Mouse (Mus musculus) adrenal gland, adult 18-20 months (tissue): Measurements from ENCODE around the gene Cplx2. TPM values are rescaled to one million over a fixed set of nuclear protein-coding genes. Genes with fewer than 3 reads are reported as not detected.

Source experiments
- DNase-seq, 2 experiments: peaks; one replicate each; pipeline ENCODE4 v3.0.0; 2021 to 2022; ENCODE audit warnings: low spot score in 2 of 2
- total RNA-seq, 2 experiments: library from RNA; stranded (reverse); gene quantifications; 1 replicate in 1 of 2; 2 replicates in 1 of 2; pipeline ENCODE4 v1.2.3; 2021

Gene Cplx2
- total RNA-seq, 2 experiments from 2014 or later, result 20.9 to 21.3 TPM

DNA sequence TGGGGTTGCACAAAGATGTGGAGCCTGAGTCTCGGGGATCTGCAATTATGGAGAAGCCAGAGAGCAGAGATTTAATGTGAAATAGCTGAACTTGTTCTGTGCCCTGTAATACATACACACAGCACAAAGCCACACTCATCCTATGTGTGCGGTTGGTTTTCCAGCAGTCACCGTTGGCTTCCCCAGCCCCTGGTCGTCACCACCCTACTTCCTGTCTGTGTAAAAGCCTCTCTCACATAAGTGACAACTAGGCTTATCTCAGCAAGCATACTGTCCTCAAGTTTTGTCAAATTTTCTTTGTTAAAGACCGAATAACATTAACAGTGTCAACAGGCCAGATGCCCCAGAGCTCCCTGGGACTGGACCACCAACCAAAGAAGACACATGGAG lies 30.0 kb downstream of the Cplx2 start:
- DNase-seq, result no peak

DNA sequence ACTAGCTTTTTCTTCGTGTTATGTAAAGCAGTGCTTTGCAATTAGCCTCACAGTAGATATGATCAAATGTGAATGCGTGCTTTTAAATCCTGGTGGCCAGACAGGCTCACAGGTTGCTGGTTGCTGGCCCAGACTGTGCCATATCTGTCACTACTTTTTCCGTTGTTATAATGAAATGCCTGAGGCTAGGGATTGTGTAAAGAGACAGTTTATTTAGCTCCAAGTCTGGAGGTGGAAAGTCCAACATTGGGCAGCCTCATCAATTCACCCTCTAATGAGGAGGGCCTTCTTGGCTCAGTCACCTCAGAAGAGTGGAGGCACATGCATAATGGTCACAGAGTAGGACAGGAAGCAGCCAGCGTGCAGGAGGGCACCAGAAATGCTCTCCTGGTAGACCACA lies 31.2 kb downstream of the Cplx2 start:
- no peak for DNase-seq

DNA sequence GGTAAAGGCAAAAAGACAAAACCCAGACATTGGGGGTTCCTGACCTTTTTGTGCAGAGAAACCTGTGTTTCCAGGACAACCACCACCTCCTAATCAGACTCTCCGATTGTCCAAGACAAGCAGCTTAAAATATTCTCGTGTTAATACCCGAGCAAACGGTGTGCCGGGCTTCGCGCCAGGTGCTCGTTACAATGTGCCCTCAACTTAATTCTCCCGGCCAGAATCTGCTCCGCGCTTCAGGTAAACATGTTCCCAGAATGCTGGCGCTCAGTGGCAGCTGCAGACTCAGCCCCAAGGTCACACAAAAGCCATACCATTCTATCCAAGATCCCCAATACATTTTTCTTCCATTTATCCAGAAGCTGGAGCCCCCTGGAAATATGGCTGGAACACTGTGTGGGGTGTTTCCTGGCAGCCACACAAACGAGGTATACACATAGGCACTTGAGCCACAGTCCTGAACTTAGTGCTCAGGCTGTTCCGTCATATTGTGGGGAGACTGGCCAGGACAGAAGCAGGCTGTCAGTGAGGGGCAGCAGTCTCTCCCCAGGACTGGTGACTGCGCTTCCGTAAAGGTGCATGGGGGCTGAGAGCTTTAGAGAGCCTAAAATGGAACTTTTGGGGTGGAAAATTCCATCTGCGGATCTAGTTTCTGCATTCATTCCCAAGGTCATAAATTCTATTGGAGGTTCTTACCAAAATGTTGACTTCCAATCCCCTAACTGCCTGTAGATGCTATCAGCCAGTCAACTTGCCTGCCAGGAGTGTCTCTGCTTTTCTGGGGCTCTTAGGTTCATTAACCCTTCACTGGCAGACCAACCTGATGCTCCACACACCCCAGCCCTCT lies 32.3 kb downstream of the Cplx2 start:
- no peak for DNase-seq

DNA sequence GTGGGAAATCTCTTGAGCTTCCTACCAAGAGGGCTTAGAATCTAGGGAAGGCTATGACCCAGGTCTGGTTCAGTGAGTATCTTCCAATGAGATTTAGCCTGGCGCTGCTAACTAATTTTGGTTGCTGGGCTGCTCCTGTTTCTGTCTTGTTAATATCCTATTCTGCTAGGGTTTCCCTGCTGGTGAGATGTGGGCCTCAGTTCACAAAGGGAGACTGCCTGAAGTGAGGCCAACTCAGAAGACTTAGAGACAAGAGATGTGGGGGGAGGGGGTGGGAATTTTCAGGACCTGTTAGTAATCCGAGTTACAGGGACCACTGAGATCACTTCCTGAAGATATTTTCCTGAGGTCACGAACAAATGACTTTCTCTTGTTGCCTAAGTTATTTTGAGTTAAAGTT lies 33.1 kb downstream of the Cplx2 start:
- DNase-seq, result no peak

DNA sequence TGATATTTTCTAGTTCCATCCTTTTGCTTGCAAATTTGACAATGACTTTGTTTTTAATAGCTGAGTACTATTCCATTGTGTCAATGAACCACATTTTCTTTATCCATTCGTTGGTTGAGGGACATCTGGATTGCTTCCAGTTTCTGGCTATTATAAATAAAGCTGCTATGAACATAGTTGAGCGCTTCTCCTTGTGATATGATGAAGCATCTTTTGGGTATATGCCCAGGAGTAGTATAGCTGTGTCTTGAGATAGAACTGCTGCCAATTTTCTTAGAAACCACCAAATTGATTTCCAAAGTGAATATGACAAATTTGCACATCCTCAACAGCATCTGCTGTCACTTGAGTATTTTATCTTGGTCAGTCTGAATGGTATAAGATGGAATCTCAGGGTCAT lies 34.7 kb downstream of the Cplx2 start:
- no peak for DNase-seq

DNA sequence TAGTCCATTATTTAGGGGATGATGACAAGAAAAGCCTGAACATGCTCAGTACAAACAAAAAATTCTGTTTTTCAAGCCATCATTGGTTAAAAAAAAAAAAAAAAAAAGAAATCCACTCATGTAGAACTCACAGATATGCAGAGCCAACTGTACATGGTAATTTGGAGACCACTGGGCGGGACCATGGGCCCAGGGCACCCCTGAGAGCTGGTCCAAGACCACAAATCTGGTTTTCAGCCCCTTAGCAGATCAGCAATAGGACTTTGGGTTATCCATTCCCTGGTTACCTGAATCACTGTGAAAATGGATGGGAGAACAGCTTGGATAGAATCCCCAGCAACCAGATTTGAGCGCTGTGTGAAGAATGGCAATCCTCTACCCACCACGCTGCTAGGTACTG lies 40.5 kb downstream of the Cplx2 start:
- no peak for DNase-seq

DNA sequence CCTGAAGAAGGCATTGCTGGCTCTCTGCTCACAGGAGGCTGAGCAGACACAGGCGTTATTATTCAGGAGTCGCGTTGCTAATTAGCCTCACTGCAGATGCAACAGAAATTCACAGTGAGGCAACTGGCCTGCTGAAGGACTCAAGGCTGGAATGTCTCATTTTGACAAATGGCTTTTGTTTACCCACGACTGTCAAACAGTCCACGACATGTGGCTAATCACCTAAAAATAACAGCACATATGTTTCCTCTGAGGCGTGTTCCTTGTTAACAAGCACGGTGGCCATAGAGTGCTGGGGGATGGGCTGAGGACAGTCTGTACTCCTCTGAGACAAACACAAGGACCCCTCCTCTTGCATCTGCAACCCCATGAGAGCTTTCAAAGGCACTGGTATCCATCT lies 41.1 kb downstream of the Cplx2 start:
- no peak for DNase-seq

DNA sequence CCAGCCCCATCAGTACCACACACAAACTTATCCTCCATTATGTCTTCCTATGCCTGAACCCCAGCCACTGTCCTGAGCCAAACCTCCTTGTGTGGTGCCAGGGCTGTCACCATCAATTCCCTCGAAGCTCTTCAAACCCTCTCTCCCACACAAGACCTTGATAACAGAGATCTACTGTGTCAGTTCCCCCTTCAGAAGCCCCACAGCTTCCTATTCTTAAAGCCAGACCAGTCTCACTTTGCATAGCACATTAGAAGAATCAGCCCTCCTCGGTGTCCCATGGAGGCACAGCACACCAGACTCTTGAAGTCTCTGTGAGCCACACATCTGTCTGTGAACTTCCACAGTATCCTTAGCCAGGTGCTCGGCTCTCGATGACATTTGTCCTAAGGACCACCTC lies 41.6 kb downstream of the Cplx2 start:
- DNase-seq, result no peak

DNA sequence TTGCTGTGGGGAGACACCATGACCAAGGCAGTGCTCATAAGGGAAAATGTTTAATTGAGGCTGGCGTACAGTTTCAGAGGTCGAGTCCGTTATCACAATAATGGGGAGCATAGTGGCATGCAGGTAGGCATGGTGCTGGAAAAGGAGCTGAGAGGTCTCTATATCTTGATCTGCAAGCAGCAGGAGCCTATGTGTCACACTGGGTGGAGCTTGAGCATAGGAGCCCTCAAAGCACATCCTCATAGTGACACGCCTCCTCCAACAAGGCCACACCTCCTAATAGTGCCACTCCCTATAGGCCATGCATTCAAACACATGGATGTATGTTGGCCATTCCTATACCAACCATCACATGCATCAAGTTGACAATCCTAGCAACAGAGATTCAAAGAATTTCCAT lies 43.9 kb downstream of the Cplx2 start:
- DNase-seq, result no peak

DNA sequence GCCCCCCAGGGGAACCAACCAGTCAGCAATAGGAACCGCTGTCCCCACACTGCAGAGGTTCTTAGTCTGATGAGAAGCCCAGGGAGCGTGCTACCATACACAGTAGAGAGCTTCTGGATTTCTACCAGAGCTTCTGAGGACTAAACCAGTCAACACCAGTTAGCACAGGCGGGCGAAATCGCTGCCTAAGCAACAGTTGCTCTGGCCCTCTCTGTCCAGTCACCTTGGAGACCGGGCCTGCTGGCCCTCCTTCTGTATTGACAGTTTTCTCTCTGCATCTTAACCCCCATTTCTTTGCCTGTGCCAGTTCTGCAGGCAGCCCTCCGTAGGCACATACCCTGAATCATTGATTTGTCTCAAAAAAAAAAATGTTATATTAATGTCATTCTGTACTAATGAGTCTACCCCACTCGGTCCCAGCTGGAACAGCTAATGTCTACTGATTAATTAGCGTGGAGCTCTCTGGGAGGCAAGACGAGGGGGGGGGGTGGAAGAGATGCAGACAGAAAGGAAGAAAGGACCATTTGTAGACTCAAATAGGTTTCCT lies 47.7 kb downstream of the Cplx2 start:
- no peak for DNase-seq

DNA sequence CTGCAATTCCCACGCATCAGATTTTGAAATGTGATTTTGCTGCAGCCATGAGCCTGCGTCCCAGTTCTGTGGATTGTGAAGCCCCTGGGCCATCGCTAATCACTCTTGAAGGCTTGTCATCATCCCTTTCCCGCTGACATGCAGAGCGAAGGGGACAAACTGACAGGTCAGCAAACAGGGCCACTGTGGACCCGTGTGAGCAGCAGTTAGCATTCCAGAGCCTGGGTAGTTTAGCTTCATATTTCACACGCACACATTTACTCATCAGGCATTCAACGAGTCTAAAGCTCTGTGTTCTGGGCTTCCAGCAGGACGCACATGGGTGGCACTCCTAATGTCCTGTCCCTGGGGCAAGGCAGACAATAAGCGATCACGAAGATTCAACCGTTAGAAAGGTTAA lies 49.1 kb downstream of the Cplx2 start:
- DNase-seq, result no peak

DNA sequence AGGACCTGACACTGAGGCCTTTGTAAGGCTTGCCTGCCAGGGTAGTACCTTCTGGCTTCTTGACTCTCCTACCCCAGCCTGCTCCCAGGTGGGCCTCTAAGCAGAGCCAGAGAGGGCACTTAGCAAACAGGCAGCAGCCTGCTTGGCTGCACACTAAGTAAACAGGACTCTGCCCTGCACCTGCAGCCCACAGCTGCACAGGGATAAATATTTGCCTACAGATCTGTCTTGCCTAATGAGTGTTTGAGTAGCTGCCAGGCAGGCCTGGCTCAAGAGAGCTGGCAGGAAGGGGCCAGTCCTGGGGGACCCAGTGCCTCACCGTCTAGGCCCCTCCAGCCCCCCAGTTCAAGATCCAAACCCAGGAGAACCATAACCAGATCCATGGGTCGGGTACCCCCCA lies 54.1 kb downstream of the Cplx2 start:
- DNase-seq, result no peak

DNA sequence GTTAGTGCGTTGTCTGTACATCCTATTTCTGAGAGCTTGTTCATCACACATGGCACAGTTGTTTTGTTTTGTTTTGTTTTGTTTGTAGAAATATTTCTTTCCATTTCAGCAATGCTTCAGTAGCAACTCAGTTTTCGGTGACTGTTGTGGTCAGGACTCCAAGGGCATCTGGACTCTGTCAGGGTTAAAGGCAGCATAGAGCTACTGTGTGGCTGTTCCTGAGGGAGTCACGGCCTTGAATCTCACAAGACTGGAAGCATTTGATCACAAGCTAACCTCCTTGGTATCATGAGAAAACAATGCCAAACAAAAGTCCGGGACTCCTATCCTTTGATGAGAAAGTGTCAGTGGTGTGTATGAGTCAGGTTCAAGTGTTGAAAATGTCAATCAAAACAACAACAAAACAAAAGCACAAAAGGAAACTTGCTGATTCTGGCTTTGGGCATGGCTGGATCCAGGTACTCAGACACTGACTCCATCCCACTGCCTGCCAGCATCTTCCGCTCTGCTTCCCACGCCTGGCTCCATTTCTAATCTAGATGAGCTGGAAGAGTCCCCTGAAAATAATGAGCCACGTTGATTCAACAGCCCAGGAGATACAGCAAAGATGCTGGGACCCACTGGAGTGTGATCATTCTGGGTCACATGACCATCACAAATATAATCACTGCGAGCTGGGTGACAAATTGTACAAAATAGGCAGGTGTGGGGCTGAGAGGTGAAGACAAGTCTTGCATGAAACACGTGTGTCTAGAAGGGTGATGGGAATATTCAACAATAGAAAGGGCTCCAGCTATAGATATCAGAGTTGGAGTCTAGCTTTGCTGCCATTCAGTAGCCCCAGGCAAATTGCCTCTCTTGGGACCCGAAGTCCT lies 55.9 kb downstream of the Cplx2 start:
- DNase-seq, result no peak

DNA sequence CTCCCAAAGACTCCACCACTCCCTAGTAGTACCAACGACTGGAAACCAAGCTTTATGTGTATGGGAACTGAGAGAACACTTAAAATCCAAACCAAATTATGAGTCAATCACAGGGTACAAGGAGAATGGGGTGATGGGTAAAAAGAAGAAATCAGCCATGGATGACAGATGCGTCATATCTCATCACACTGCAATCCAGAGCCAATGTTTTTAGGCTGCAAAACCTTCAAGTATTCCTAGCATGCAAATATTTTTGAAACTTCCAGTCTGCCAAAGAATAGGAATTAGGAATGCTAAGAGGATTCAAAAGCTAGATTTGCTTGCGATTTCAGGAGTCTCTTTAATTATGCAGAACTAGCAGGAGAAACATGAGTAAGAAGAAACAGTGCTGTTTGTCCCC lies 57.6 kb downstream of the Cplx2 start:
- DNase-seq, result no peak

DNA sequence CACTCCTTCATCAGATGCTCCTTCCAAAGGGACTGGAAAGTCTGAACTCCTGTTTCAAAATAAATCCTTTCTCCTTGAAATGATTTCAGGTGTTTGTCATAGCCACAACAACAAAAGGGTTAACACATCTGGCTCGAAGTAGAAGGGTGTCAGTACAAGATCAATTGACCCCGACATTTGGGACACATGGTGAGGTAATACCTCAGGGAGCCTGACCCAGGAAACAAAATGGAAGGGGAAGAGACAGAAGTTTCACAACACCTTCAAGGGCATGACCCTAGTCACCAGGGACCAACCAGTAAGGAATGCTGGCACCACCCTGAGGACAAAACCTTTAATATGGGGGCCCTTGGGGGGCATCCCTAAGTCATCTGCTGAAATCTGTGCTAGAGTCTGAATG lies 58.9 kb downstream of the Cplx2 start:
- no peak for DNase-seq

DNA sequence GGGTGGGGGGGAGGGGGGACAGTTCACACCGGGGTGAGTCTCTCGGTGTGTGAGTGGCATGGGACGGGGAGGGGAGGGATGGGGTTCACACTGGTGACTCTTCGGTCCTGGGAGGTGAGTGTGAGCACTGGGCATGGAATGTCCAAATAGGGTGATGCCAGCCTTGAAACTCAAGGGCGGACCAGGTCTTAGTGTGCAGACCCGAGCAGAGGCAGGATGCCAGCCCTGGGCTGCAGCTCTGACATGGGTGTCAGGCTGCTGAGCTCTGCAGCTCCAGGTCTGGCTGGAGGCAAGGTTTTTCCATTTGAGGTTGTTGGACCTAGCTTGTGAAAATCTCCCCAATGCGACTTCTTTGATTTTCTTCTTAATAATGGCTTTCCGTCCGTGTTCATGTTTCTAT lies 60.0 kb downstream of the Cplx2 start:
- peak in 1 of 2 experiments; percentile 13 for DNase-seq

Other genes starting within 250 kb of the Cplx2 start
- under 1 TPM; 0.13 to 0.42 TPM for gene Hrh2, start 179.2 kb upstream of the Cplx2 start, total RNA-seq
- 10 to 100 TPM; 32.9 to 41.2 TPM for gene Thoc3, start 97.5 kb downstream of the Cplx2 start, total RNA-seq
- gene Simc1, start 132.4 kb downstream of the Cplx2 start, total RNA-seq, result 10 to 100 TPM; 18.4 to 28.0 TPM
- 100 to 1,000 TPM; 177 to 178 TPM for gene 4833439L19Rik, start 194.1 kb downstream of the Cplx2 start, total RNA-seq
- gene Arl10, start 203.7 kb downstream of the Cplx2 start, total RNA-seq, result 10 to 100 TPM; 40.6 to 45.2 TPM
- 10 to 100 TPM; 59.7 to 69.7 TPM for gene Nop16, start 218.7 kb downstream of the Cplx2 start, total RNA-seq
- 100 to 1,000 TPM; 222 to 239 TPM for gene Higd2a, start 218.9 kb downstream of the Cplx2 start, total RNA-seq
- gene Cltb, start 240.0 kb downstream of the Cplx2 start, total RNA-seq, result 100 to 1,000 TPM in 1 of 2 experiments, 10 to 100 TPM in 1; 78.8 to 149 TPM